In genomic region chr4:105364496-105364895, GRCm38 (mm10) we compare ENCODE assay signal across 12 mouse cellular contexts.
DNase-seq lines count a peak whose midpoint lies in the region; TF ChIP-seq lines count a peak whose summit lies in the region.
"Had no signal": no experiment of that assay in that cellular context is flagged by ENCODE, and none has a peak within 500 bp of the region (broad histone marks: within the 10 kb centered on the region; RNA-seq: fewer than 3 reads in every experiment).

No protein-coding gene starts in this region.

- no peaks in the 10 kb centered on the region for H3K27me3 ChIP-seq in heart, embryonic 10.5 days (ENCODE audit: insufficient read depth, poor library complexity, severe bottlenecking)
- H3K27me3 ChIP-seq: stomach, embryonic 15.5 days had no signal

- DNase-seq in kidney, adult 18-20 months = peak; percentile 33
- DNase-seq in kidney, postnatal 10 days = no peak
- DNase-seq in adrenal gland, adult 2 months = peak; percentile 77
- DNase-seq in heart, embryonic 10.5 days (ENCODE audit: low spot score) = no peak
- peak; percentile 21 for DNase-seq in kidney, postnatal 14 days
- no peak for DNase-seq in right cerebral cortex, postnatal 14 days
- DNase-seq in frontal cortex, postnatal 14 days (ENCODE audit: low spot score in 2 of 2) = no peak
- no peak for DNase-seq in layer of hippocampus, adult 2 months (ENCODE audit: low spot score in 2 of 2)
- DNase-seq: cerebellum, adult 18-20 months had no signal

- WGBS in heart, embryonic 10.5 days = 55% methylated on average over 6 of the region's 6 CpGs

- no peak overlapping the region for H3K4me3 ChIP-seq in heart, embryonic 10.5 days
- H3K4me3 ChIP-seq in layer of hippocampus, adult 2 months = no peak overlapping the region
- H3K4me3 ChIP-seq: left cerebral cortex, adult 2 months; stomach, embryonic 15.5 days had no signal

- 0 out of 2 replicates have a peak overlapping the region, but pooled peaks have one; percentile 47 for H3K27ac ChIP-seq in heart, embryonic 10.5 days
- H3K27ac ChIP-seq in layer of hippocampus, adult 2 months = no peak overlapping the region
- H3K27ac ChIP-seq: left cerebral cortex, adult 2 months; liver, embryonic 14.5 days; stomach, embryonic 15.5 days had no signal

- no peak for TF ChIP-seq CTCF in layer of hippocampus, adult 2 months (conservative IDR thresholded peaks at IDR 0.05)

- no peaks in the 10 kb centered on the region for H3K9me3 ChIP-seq in heart, embryonic 10.5 days
- H3K9me3 ChIP-seq: stomach, embryonic 15.5 days had no signal

- no peaks in the 10 kb centered on the region for H3K36me3 ChIP-seq in heart, embryonic 10.5 days
- H3K36me3 ChIP-seq: stomach, embryonic 15.5 days had no signal

- peaks cover 18% of the 10 kb centered on the region for H3K4me1 ChIP-seq in heart, embryonic 10.5 days
- H3K4me1 ChIP-seq: stomach, embryonic 15.5 days had no signal

Comparison
In these comparisons a context has a peak if more than half of its experiments do, and no peak if none do; other contexts are left out.
1. DNase-seq: peak in kidney, adult 18-20 months (single experiment), adrenal gland, adult 2 months (single experiment) and kidney, postnatal 14 days (single experiment); none in kidney, postnatal 10 days (single experiment), heart, embryonic 10.5 days (single experiment), right cerebral cortex, postnatal 14 days (single experiment), frontal cortex, postnatal 14 days (0 of 2) and layer of hippocampus, adult 2 months (0 of 2).